Comparison of ENCODE assay signal across 18 mouse cellular contexts in the genomic region with DNA sequence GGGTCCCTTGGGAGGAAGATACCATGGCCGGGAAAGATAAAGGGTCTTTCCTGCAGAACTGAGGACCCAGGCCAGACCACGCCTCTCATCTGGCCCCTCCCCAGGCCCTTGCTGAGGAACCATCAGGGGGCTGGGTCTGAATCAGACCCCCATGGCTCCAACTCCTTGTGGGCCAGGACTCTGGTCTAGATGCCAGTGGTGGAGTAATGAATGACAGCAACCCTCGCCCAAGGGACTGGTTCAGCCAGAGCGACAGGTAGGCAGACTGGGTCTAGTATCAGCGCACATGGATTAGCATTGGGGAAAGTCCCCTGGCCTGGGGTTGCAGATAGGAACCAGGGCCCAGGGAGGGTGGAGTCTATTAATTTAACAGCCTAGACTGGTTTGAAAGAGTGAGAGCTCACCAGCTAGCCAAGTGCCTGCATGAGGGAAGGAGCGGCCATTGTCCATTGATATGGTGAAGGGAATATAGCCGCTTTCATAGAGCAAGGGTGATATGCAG. TPM values are rescaled to one million over a fixed set of nuclear protein-coding genes. Genes with fewer than 3 reads are reported as not detected.
A peak's percentile ranks its signal among the peaks of the same experiment; 100 is the strongest.
DNase-seq lines count a peak whose midpoint lies in the region; TF ChIP-seq lines count a peak whose summit lies in the region.
"Had no signal": no experiment of that assay in that cellular context is flagged by ENCODE, and none has a peak within 500 bp of the region (broad histone marks: within the 10 kb centered on the region; RNA-seq: fewer than 3 reads in every experiment).

No protein-coding gene starts in this region.

- H3K4me1 ChIP-seq in small intestine, adult 2 months (ENCODE audit: control insufficient read depth, insufficient read depth, insufficient read length, low read length), result peaks cover 24% of the 10 kb centered on the region
- H3K4me1 ChIP-seq in heart, adult 2 months (ENCODE audit: control insufficient read depth, insufficient read depth, low read length), result 0 out of 2 replicates have a peak, but pooled peaks cover 2% of the 10 kb centered on the region

- no peaks in the 10 kb centered on the region for H3K27me3 ChIP-seq in small intestine, adult 2 months (ENCODE audit: control insufficient read depth, insufficient read depth, low read length)
- no peaks in the 10 kb centered on the region for H3K27me3 ChIP-seq in heart, adult 2 months (ENCODE audit: control insufficient read depth, insufficient read depth, low read length)
- H3K27me3 ChIP-seq: embryonic facial prominence, embryonic 15.5 days; forebrain, embryonic 12.5 days; heart, embryonic 13.5 days; neural tube, embryonic 15.5 days had no signal

- peaks cover 10% of the 10 kb centered on the region for H3K36me3 ChIP-seq in small intestine, adult 2 months (ENCODE audit: control insufficient read depth, insufficient read depth, low read length)
- H3K36me3 ChIP-seq in heart, adult 2 months (ENCODE audit: control insufficient read depth, insufficient read depth, low read length), result no peaks in the 10 kb centered on the region

- intact Hi-C loops in heart, adult 2 months (cut with DNase I), result no loop called here

- no peak for TF ChIP-seq POLR2A in small intestine, adult 2 months (IDR thresholded peaks at IDR 0.05; ENCODE audit: low read depth, low read length)
- no peak for TF ChIP-seq POLR2A in heart, adult 2 months (IDR thresholded peaks at IDR 0.05; ENCODE audit: insufficient read depth, low read depth, low read length)

- H3K9ac ChIP-seq in heart, adult 2 months (ENCODE audit: low read depth, low read length), result no peak overlapping the region
- H3K9ac ChIP-seq: embryonic facial prominence, embryonic 15.5 days; forebrain, embryonic 12.5 days; liver, embryonic 12.5 days; lung, embryonic 14.5 days; neural tube, embryonic 15.5 days had no signal

- no peak for TF ChIP-seq EP300 in heart, adult 2 months (IDR thresholded peaks at IDR 0.05; ENCODE audit: insufficient read depth, low read depth, low read length)

- TF ChIP-seq CTCF in small intestine, adult 2 months (IDR thresholded peaks at IDR 0.05; ENCODE audit: extremely low read depth, insufficient read length, insufficient replicate concordance, low read depth, low read length), result no peak
- TF ChIP-seq CTCF in heart, adult 2 months (IDR thresholded peaks at IDR 0.05), result no peak

- DNase-seq in cerebellum, adult 11-12 months, result peak; percentile 40
- no peak for DNase-seq in cerebellum, postnatal 4 days (ENCODE audit: low spot score in 2 of 2)
- peak; percentile 1 for DNase-seq in right cerebral cortex, postnatal 25 days
- no peak for DNase-seq in right cerebral cortex, postnatal 10 days (ENCODE audit: low spot score in 2 of 2)
- peak; percentile 12 to 14 for DNase-seq in cerebellum, postnatal 10 days
- no peak for DNase-seq in heart, adult 2 months
- no peak for DNase-seq in ovary, postnatal 14 days (ENCODE audit: low spot score)
- DNase-seq: adrenal gland, postnatal 14 days; heart, postnatal 36 days; lung, embryonic 14.5 days; midbrain, embryonic 14.5 days had no signal

- H3K79me2 ChIP-seq in heart, adult 2 months (replicated peaks; ENCODE audit: control insufficient read depth, insufficient read depth, low read length), result no peaks in the 10 kb centered on the region

- 0 out of 2 replicates have a peak overlapping the region, but pooled peaks have one; percentile 55 for H3K4me3 ChIP-seq in small intestine, adult 2 months (ENCODE audit: low read depth, low read length)
- H3K4me3 ChIP-seq in heart, adult 2 months, result no peak overlapping the region
- H3K4me3 ChIP-seq: embryonic facial prominence, embryonic 15.5 days; forebrain, embryonic 12.5 days; heart, embryonic 13.5 days; liver, embryonic 12.5 days; myocyte; neural tube, embryonic 15.5 days had no signal

- H3K27ac ChIP-seq in small intestine, adult 2 months (ENCODE audit: insufficient read depth, low read depth, low read length), result no peak overlapping the region
- no peak overlapping the region for H3K27ac ChIP-seq in heart, adult 2 months
- H3K27ac ChIP-seq: embryonic facial prominence, embryonic 15.5 days; forebrain, embryonic 12.5 days; heart, embryonic 13.5 days; liver, embryonic 12.5 days; neural tube, embryonic 15.5 days had no signal

- WGBS in small intestine, adult 2 months, result 63% methylated on average over 7 of the region's 7 CpGs
- 88% methylated on average over 7 of the region's 7 CpGs for WGBS in heart, adult 2 months

RNA-seq across cellular contexts. Expression of a gene that starts 2.0 kb away (rescaled TPM):
- polyA plus RNA-seq in small intestine, adult 2 months (2012; rRNA removed), result 19.1 and 261 TPM in 2 replicates
- total RNA-seq in heart, adult 2 months (2021), result 1 to 10 TPM; 1.3 to 1.8 TPM
- polyA plus RNA-seq in heart, adult 2 months (2012; rRNA removed), result 4.3 TPM in 2 replicates

RNA-seq across cellular contexts. Expression of a gene that starts 52.6 kb away (rescaled TPM):
- 17.9 and 27.0 TPM in 2 replicates for polyA plus RNA-seq in small intestine, adult 2 months (2012; rRNA removed)
- total RNA-seq in heart, adult 2 months (2021), result 1 to 10 TPM; 3.8 to 7.9 TPM
- polyA plus RNA-seq in heart, adult 2 months (2012; rRNA removed), result 41.9 TPM in 2 replicates

Comparison
In these comparisons a context has a peak if more than half of its experiments do, and no peak if none do; other contexts are left out.
1. DNase-seq: peak in cerebellum, adult 11-12 months (single experiment), right cerebral cortex, postnatal 25 days (single experiment) and cerebellum, postnatal 10 days (2 of 2); none in cerebellum, postnatal 4 days (0 of 2), right cerebral cortex, postnatal 10 days (0 of 2), heart, adult 2 months (0 of 2) and ovary, postnatal 14 days (single experiment).